Mouse (Mus musculus): Measurements from ENCODE around the gene Eif5a.

GRCm38 (mm10) chr11:69927501-69927900 is 5.7 kb upstream of the Eif5a start:
- TF ChIP-seq POLR2A (IDR thresholded peaks at IDR 0.05; ENCODE audit: insufficient read length, low read depth) (no peak), MYOD1 (IDR thresholded peaks at IDR 0.05; ENCODE audit: control insufficient read depth in 1 of 3, insufficient read length in 2 of 3, low read depth in 2 of 3) (no peak), REST (IDR thresholded peaks at IDR 0.05; ENCODE audit: insufficient read depth, insufficient read length) (no peak)

All from myocyte (in vitro differentiated cells).